Mouse (Mus musculus) left cerebral cortex, postnatal 25 days (tissue): Measurements from ENCODE around the gene Noc3l. TPM values are rescaled to one million over a fixed set of nuclear protein-coding genes. Genes with fewer than 3 reads are reported as not detected.
A peak's percentile ranks its signal among the peaks of the same experiment; 100 is the strongest.

Experiments used
- DNase-seq, 2 experiments: peaks; one replicate each; pipeline ENCODE4 v3.0.0; 2022; ENCODE audit warnings: low spot score in 2 of 2, mixed read lengths in 1 of 2
- intact Hi-C: fragments of 180-260 bp; cut with DNase I; formaldehyde crosslinking; loops from one replicate; pipeline ENCODE4 v1.15.1; 2025
- total RNA-seq, 2 experiments: library from RNA; stranded (reverse); gene quantifications; 2 replicates each; pipeline ENCODE4 v1.2.3; 2021

Noc3l gene
- 10 to 100 TPM; 12.1 to 13.3 TPM for total RNA-seq

DNA sequence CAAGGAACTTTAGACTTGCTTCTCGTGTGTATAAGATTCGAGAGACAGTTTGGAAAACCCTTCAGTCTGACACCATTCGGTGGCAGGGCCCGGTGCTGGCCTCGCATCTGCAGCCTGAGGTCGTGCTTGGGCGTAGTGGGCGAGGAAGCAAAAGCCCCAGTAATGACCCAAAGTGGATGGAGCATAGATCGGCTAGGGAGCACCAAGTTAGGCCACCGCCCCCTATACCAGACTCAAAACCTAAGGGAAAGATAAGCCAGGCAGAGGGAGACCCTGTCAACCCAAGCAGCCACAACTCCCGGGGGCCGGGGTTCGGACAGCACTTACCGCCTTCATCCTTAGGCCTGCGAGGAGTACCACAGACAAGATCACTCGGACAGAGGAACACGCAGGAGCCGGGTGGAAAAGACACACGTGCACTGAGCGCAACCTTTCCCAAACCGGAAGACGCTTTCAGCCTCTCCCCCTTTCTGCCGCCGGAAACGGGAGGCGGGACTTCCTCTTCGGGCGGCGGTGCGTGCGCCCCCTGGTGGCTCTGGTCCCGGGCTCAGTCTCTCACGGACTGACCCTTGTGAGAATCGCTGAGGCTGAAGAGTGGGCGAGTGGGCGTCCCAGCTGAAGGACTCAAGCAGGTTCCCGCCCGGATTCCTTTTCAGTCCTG lies at the start of gene Noc3l:
Gene Noc3l (minus strand): TSS at position 472 of the 661 bp plus-strand sequence.
- intact Hi-C loops = loop anchor here (1.0 kb wide), 1 partner anchor 17 kb away; the partner anchor contains the start of gene Tbc1d12
- DNase-seq = peak; percentile 92 to 95

- intact Hi-C loops = no loop called here
- DNase-seq = no peak
These were observed 43.5 kb upstream of the Noc3l start for GRCm38 (mm10) chr19:38862523-38862922.

DNA sequence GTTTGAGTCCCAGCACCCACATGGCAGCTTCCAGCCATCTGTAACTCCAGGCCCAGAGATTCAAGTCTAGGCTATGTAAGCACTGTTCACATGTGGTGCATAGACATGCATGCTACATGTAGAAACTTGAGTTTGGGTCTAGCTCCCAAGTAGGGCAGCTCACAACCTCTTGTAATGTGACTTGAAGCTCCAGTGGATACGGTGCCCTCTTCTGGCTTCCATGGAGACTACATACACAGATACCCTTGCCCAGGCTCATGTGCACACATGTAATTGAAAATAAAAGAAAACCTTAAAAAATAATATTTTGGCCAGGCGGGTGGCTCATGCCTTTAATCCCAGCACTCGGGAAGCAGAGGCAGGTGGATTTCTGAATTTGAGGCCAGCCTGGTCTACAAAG lies 39.2 kb upstream of the Noc3l start:
- intact Hi-C loops = no loop called here
- no peak for DNase-seq

GRCm38 (mm10) chr19:38846373-38846772 lies 27.3 kb upstream of the Noc3l start:
- intact Hi-C loops = no loop called here

DNA sequence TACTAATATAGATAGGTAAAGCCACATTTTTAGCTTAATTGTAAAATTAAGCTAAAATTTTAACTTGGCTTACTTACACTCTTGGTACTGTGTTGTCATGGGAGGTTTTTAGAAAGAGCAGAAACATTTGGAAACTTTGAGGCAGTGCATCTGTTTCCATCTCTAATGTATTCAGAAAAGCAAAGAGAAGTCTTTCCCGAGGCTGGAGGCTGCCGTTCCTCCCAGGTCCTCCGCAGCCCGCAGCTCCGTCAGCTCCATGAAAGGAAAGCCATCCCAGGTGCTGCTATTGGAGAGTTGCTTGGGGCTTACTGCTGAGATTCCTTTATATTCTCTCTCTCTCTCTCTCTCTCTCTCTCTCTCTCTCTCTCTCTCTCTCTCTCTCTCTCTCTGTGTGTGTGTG lies 25.8 kb upstream of the Noc3l start:
- DNase-seq = peak in 1 of 2 experiments; percentile 20
- intact Hi-C loops = no loop called here

More at GRCm38 (mm10) chr19:38846373-38846772, 27.3 kb upstream of the Noc3l start:
- no peak for DNase-seq

DNA sequence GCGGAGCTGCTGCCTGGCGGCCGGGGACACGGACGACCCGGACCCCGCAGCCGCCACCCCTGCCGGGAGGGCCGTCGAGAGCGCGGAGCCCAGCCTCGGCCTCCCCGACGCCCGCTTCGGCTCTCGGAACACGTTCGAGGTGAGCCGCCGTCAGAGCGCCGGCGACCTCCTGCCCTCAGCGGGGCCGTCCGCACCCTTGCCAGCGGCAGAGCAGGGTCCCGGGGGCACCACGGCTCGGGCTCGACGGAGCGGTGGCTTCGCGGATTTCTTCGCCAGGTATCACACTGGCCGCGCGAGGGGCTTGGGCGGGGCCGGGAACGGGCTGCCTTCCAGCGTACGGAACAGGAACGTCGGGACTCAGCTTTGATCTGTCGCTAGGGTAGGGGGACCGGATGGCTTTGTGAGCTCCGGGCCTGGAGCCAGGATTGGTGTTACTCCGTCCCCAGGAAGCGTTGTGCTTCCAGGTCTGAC lies 18.2 kb upstream of the Noc3l start:
- DNase-seq = peak; percentile 20 to 21
- intact Hi-C loops = no loop called here

GRCm38 (mm10) chr19:38836438-38837170 lies 17.6 kb upstream of the Noc3l start, which contains the start of gene Tbc1d12:
Tbc1d12 (plus strand) TSS chr19:38836579.
- intact Hi-C loops = loop anchor here (1.0 kb wide), 1 partner anchor 17 kb away; the partner anchor contains the start of gene Noc3l
- DNase-seq = peak; percentile 88

GRCm38 (mm10) chr19:38836084-38836437 lies 17.0 kb upstream of the Noc3l start:
- intact Hi-C loops = loop anchor here (1.0 kb wide), 1 partner anchor 17 kb away; the partner anchor contains the start of gene Noc3l
- DNase-seq = no peak

GRCm38 (mm10) chr19:38833224-38833623 lies 14.2 kb upstream of the Noc3l start:
- intact Hi-C loops = no loop called here
- no peak for DNase-seq

DNA sequence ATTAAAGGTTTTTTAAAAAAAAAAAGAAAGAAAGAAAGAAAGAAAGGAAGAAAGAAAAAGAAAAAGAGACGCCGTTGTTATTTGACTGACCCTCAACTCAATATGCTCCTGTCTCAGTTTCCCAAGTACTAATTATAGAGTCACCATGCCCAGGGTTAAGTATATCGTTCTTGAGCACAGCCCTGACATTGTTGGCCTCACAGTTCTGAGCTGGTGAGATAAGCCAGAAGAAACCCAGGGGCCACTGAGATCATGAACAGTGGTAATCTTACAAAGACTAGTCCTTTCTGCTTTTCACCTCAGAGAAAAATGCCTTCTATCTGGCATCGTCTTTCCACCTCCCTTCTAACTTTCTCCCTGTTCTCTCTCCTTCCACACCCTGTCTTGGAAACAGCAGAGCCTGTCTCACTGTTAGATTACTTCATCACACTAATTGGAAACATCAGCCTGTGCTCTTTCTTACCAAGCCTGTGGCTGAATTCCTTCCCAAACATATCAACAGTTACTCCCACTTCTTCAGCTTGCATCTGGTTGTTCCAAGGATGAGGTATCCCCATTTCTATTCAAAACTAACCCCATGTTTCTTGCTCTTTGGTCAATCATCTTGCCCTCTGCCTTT lies 1.3 kb upstream of the Noc3l start:
- no peak for DNase-seq
- intact Hi-C loops = no loop called here

DNA sequence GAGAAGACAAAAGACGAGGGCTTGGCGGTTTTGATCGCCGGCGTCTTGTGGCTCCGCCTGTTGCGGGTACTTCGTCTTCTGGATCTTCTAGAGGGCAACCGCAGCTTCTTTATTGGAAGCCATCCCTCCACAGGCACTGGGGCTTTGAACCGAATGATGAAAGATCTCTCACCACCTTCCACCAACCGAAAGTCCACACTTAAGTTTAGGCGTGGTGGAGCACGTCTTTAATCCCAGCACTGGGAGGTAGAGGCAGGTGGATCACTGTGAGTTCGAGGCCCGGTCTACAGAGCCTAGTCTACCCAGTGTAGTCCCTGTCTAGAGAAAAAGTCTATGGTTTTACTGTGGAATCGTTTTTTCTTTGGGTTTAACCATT lies 378 bp upstream of the Noc3l start:
- intact Hi-C loops = loop anchor here (1.0 kb wide), 1 partner anchor 17 kb away; the partner anchor contains the start of gene Tbc1d12
- DNase-seq = no peak

DNA sequence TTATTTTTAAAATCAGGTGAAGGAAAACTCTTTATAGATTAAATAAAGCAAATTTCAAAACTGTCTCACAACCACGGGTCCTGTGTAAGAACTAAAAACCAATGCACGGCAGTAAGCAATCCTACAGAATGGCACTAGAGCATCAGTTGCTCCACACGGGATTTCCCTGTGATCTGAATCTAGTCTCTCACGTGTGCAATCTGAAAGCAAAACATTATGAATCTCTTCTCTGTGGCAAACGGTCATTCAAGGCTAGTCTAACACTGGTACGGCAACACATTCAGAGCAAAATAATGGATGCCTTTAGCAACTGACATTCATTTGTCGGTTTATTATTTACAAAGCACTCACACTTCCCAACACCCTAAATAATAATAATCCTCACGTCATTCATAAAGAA lies 846 bp downstream of the Noc3l start:
- intact Hi-C loops = no loop called here
- no peak for DNase-seq

GRCm38 (mm10) chr19:38798801-38799200 lies 20.2 kb downstream of the Noc3l start:
- intact Hi-C loops = no loop called here
- DNase-seq = peak; percentile 13 to 31

GRCm38 (mm10) chr19:38798291-38798690 lies 20.7 kb downstream of the Noc3l start:
- intact Hi-C loops = no loop called here
- peak; percentile 39 to 62 for DNase-seq

GRCm38 (mm10) chr19:38796546-38796945 lies 22.5 kb downstream of the Noc3l start:
- intact Hi-C loops = no loop called here
- no peak for DNase-seq

GRCm38 (mm10) chr19:38793563-38794045 lies 25.4 kb downstream of the Noc3l start:
- intact Hi-C loops = no loop called here
- DNase-seq = peak in 1 of 2 experiments; percentile 59

- peak in 1 of 2 experiments; percentile 64 for DNase-seq
- intact Hi-C loops = no loop called here
These were observed 31.3 kb downstream of the Noc3l start for GRCm38 (mm10) chr19:38787756-38788155.

DNA sequence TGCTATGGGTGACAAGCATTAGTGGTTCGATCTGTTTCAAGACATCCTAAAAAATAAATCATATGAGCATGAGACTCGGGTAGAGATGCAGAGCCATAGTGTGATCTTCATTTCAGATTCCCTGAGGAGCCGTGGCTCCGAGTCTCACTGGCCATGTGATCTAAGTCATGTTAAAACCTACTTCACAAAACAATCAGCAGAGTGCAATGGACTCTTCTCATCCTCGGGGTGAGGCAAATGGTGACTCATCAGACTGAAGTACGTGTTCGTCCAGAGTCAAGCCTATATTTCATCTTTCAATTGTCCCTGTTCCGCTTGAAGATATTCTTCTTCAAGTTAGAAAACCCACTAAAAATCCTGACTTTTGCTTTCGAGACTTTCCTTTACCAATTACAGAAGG lies 35.5 kb downstream of the Noc3l start:
- DNase-seq = no peak
- intact Hi-C loops = no loop called here

DNA sequence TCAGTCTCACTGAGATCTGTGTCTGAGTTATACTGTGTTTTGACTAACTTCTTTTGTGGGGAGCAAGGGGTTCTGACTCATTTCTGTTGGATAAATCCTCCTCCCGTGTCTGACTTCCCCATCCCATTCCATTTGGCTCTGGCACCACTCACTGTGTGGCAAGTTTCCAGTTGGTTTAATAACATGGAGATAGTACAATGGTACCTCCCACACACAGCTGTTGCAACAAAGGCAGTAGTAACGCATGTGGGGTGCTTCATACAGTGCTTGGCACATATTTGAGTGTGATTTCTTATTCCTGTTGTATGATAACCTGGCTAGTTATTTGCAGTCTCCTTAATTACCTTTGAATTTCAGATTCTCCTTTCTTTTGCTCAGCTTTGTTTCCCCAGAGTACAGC lies 40.2 kb downstream of the Noc3l start:
- DNase-seq = peak in 1 of 2 experiments; percentile 49
- intact Hi-C loops = loop anchor here (5.0 kb wide), 1 partner anchor 212 kb away; no protein-coding TSS in a partner anchor

DNA sequence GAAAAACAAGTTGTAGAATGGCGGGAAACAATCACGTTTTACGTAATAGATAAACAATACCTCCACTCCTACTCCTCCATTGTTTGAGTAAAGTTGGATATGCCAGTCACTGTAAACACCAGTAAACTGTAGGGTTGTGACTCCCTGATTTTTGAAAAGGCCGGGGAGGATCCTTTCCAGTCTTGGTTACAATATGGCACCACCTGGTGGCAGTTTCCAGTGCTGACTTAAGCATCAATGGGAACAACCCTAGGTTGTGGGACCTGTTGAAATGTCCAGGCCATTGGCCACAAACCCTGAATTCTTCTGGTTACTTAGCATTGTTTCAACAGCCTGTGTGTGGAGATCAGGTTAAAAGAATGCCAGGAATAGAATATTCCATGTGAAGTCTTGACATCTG lies 43.5 kb downstream of the Noc3l start:
- peak; percentile 61 to 62 for DNase-seq
- intact Hi-C loops = loop anchor here (2.0 to 5.0 kb wide), 2 partner anchors 208 to 347 kb away; no protein-coding TSS in a partner anchor
